In genomic region chr4:63307175-63308062, GRCm38 (mm10) we compare ENCODE assay signal across 8 mouse cellular contexts. TPM values are rescaled to one million over a fixed set of nuclear protein-coding genes. Genes with fewer than 3 reads are reported as not detected.
DNase-seq lines count a peak whose midpoint lies in the region; ATAC-seq and TF ChIP-seq lines count a peak whose summit lies in the region.

No protein-coding gene starts in this region.

- no peak overlapping the region for H3K4me3 ChIP-seq in embryonic facial prominence, embryonic 11.5 days (ENCODE audit: low read depth, low read length)
- H3K4me3 ChIP-seq in heart, adult 2 months: no peak overlapping the region
- H3K4me3 ChIP-seq in kidney, embryonic 14.5 days (ENCODE audit: low read length): no peak overlapping the region
- H3K4me3 ChIP-seq in limb, embryonic 12.5 days (replicated peaks): no peak overlapping the region

- H3K9ac ChIP-seq in embryonic facial prominence, embryonic 11.5 days (replicated peaks; ENCODE audit: low read length): no peak overlapping the region
- no peak overlapping the region for H3K9ac ChIP-seq in heart, adult 2 months (ENCODE audit: low read depth, low read length)
- no peak overlapping the region for H3K9ac ChIP-seq in kidney, embryonic 14.5 days (ENCODE audit: low read depth, low read length)
- no peak overlapping the region for H3K9ac ChIP-seq in limb, embryonic 12.5 days (replicated peaks)

- TF ChIP-seq EP300 in heart, adult 2 months (IDR thresholded peaks at IDR 0.05; ENCODE audit: insufficient read depth, low read depth, low read length): no peak

- no peak for TF ChIP-seq POLR2A in heart, adult 2 months (IDR thresholded peaks at IDR 0.05; ENCODE audit: insufficient read depth, low read depth, low read length)

- no peaks in the 10 kb centered on the region for H3K9me3 ChIP-seq in embryonic facial prominence, embryonic 11.5 days (replicated peaks; ENCODE audit: control insufficient read depth, low read length)
- no peaks in the 10 kb centered on the region for H3K9me3 ChIP-seq in kidney, embryonic 14.5 days (ENCODE audit: control insufficient read depth, low read length)
- H3K9me3 ChIP-seq in limb, embryonic 12.5 days: no peaks in the 10 kb centered on the region

- no peaks in the 10 kb centered on the region for H3K27me3 ChIP-seq in embryonic facial prominence, embryonic 11.5 days (ENCODE audit: control insufficient read depth, insufficient read depth, low read length)
- no peaks in the 10 kb centered on the region for H3K27me3 ChIP-seq in heart, adult 2 months (ENCODE audit: control insufficient read depth, insufficient read depth, low read length)
- H3K27me3 ChIP-seq in kidney, embryonic 14.5 days (ENCODE audit: control insufficient read depth, insufficient read depth, low read length): no peaks in the 10 kb centered on the region
- no peaks in the 10 kb centered on the region for H3K27me3 ChIP-seq in limb, embryonic 12.5 days

- H3K36me3 ChIP-seq in embryonic facial prominence, embryonic 11.5 days (replicated peaks; ENCODE audit: control insufficient read depth, insufficient read depth, low read depth, low read length): no peaks in the 10 kb centered on the region
- no peaks in the 10 kb centered on the region for H3K36me3 ChIP-seq in heart, adult 2 months (ENCODE audit: control insufficient read depth, insufficient read depth, low read length)
- peaks cover 9% of the 10 kb centered on the region; the same call in 1 of the 2 replicates for H3K36me3 ChIP-seq in kidney, embryonic 14.5 days (ENCODE audit: control insufficient read depth, insufficient read depth, low read length)
- H3K36me3 ChIP-seq in limb, embryonic 12.5 days: peaks cover 88% of the 10 kb centered on the region

- DNase-seq in CD4-positive, CD25-positive, alpha-beta regulatory T cell, adult 2 months (ENCODE audit: low read depth, low spot score): peak; percentile 88
- DNase-seq in embryonic facial prominence, embryonic 11.5 days (ENCODE audit: low spot score): peak; percentile 91
- peak; percentile 83 to 89 for DNase-seq in heart, adult 2 months
- DNase-seq in monocyte, adult 2 months (ENCODE audit: low read depth in 1 of 2, low spot score in 2 of 2): peak; percentile 21 to 46
- peak; percentile 63 to 89 for DNase-seq in spleen, postnatal 10 days (ENCODE audit: low spot score in 2 of 2)

- ATAC-seq in CD4-positive, CD25-positive, alpha-beta regulatory T cell, adult 4 months: no peak
- ATAC-seq in embryonic facial prominence, embryonic 11.5 days (replicated peaks; ENCODE audit: insufficient number of reproducible peaks, low FRiP score, low TSS enrichment, low read depth): peak; percentile 47
- ATAC-seq in kidney, embryonic 14.5 days (ENCODE audit: low FRiP score, low TSS enrichment): peak; percentile 75
- ATAC-seq in limb, embryonic 12.5 days (ENCODE audit: insufficient number of reproducible peaks, insufficient read depth, low FRiP score, low TSS enrichment, low read depth): 0 out of 2 replicates have a peak, but pooled peaks have one; percentile 39

- intact Hi-C loops in heart, adult 2 months (cut with DNase I): loop anchor here (1.0 to 5.0 kb wide), 3 partner anchors 40 to 92 kb away; no protein-coding TSS in a partner anchor

- no peaks in the 10 kb centered on the region for H3K4me1 ChIP-seq in embryonic facial prominence, embryonic 11.5 days (ENCODE audit: control insufficient read depth, insufficient read depth, low read length)
- peaks cover 5% of the 10 kb centered on the region for H3K4me1 ChIP-seq in heart, adult 2 months (ENCODE audit: control insufficient read depth, insufficient read depth, low read length)
- no peaks in the 10 kb centered on the region for H3K4me1 ChIP-seq in kidney, embryonic 14.5 days (ENCODE audit: control insufficient read depth, insufficient read depth, low read length)
- H3K4me1 ChIP-seq in limb, embryonic 12.5 days (replicated peaks): no peaks in the 10 kb centered on the region

- peak; percentile 84 for TF ChIP-seq CTCF in heart, adult 2 months (IDR thresholded peaks at IDR 0.05)

- no peak overlapping the region for H3K27ac ChIP-seq in embryonic facial prominence, embryonic 11.5 days (replicated peaks; ENCODE audit: low read depth, low read length)
- H3K27ac ChIP-seq in heart, adult 2 months: no peak overlapping the region
- no peak overlapping the region for H3K27ac ChIP-seq in kidney, embryonic 14.5 days (ENCODE audit: low read depth, low read length)
- H3K27ac ChIP-seq in limb, embryonic 12.5 days: no peak overlapping the region

- H3K4me2 ChIP-seq in embryonic facial prominence, embryonic 11.5 days (ENCODE audit: low read depth, low read length): no peak overlapping the region
- H3K4me2 ChIP-seq in kidney, embryonic 14.5 days (replicated peaks; ENCODE audit: low read depth, low read length): no peak overlapping the region
- H3K4me2 ChIP-seq in limb, embryonic 12.5 days: no peak overlapping the region

- H3K79me2 ChIP-seq in heart, adult 2 months (replicated peaks; ENCODE audit: control insufficient read depth, insufficient read depth, low read length): no peaks in the 10 kb centered on the region

- WGBS in embryonic facial prominence, embryonic 11.5 days: 29% methylated on average over 21 of the region's 21 CpGs
- 36% methylated on average over 21 of the region's 21 CpGs for WGBS in heart, adult 2 months
- WGBS in kidney, embryonic 14.5 days: 30% methylated on average over 21 of the region's 21 CpGs
- WGBS in limb, embryonic 12.5 days: 32% methylated on average over 21 of the region's 21 CpGs

RNA-seq across cellular contexts. Expression of gene Orm1, which starts 36.9 kb away (rescaled TPM):
- not detected for polyA plus RNA-seq in CD4-positive, CD25-positive, alpha-beta regulatory T cell, adult 4 months (2017; shearing (Covaris generic))
- polyA plus RNA-seq in embryonic facial prominence, embryonic 11.5 days (2014; fragmentation: Nextera tagmentation; extraction: Ambion mirVana): not detected in 2 replicates
- under 1 TPM; 0.41 to 0.65 TPM for total RNA-seq in heart, adult 2 months (2021)
- 3.0 and 4.2 TPM in 2 replicates for polyA plus RNA-seq in heart, adult 2 months (2012; rRNA removed)
- polyA plus RNA-seq in kidney, embryonic 14.5 days (2014; fragmentation: Nextera tagmentation; extraction: Ambion mirVana): not detected in 2 replicates
- polyA plus RNA-seq in limb, embryonic 12.5 days (2016; fragmentation: Nextera tagmentation; extraction: Ambion mirVana): not detected in 2 replicates

RNA-seq across cellular contexts. Expression of gene Orm3, which starts 48.5 kb away (rescaled TPM):
- 1 to 10 TPM in 1 of 2 experiments, under 1 TPM in 1; 0.79 to 1.2 TPM for polyA plus RNA-seq in CD4-positive, CD25-positive, alpha-beta regulatory T cell, adult 4 months (2017; shearing (Covaris generic))
- not detected in 2 replicates for polyA plus RNA-seq in embryonic facial prominence, embryonic 11.5 days (2014; fragmentation: Nextera tagmentation; extraction: Ambion mirVana)
- 1 to 10 TPM; 2.7 to 3.6 TPM for total RNA-seq in heart, adult 2 months (2021)
- polyA plus RNA-seq in heart, adult 2 months (2012; rRNA removed): 0.41 TPM in 1 of 2 replicates, not detected in the other
- not detected in 2 replicates for polyA plus RNA-seq in kidney, embryonic 14.5 days (2014; fragmentation: Nextera tagmentation; extraction: Ambion mirVana)
- polyA plus RNA-seq in limb, embryonic 12.5 days (2016; fragmentation: Nextera tagmentation; extraction: Ambion mirVana): not detected in 2 replicates

RNA-seq across cellular contexts. Expression of gene Orm2, which starts 54.8 kb away (rescaled TPM):
- polyA plus RNA-seq in CD4-positive, CD25-positive, alpha-beta regulatory T cell, adult 4 months (2017; shearing (Covaris generic)): under 1 TPM in 1 of 2 experiments, not detected in 1; 0.43 TPM
- not detected in 2 replicates for polyA plus RNA-seq in embryonic facial prominence, embryonic 11.5 days (2014; fragmentation: Nextera tagmentation; extraction: Ambion mirVana)
- total RNA-seq in heart, adult 2 months (2021): not detected
- 0.73 TPM in 1 of 2 replicates, not detected in the other for polyA plus RNA-seq in heart, adult 2 months (2012; rRNA removed)
- polyA plus RNA-seq in kidney, embryonic 14.5 days (2014; fragmentation: Nextera tagmentation; extraction: Ambion mirVana): not detected in 2 replicates
- not detected in 2 replicates for polyA plus RNA-seq in limb, embryonic 12.5 days (2016; fragmentation: Nextera tagmentation; extraction: Ambion mirVana)

Comparison
In these comparisons a context has a peak if more than half of its experiments do, and no peak if none do; other contexts are left out.
1. DNase-seq: peak in every context shown above with its lines; median percentile 91 in embryonic facial prominence, embryonic 11.5 days; 88 in CD4-positive, CD25-positive, alpha-beta regulatory T cell, adult 2 months; 86 in heart, adult 2 months; 76 in spleen, postnatal 10 days; 34 in monocyte, adult 2 months.